Mouse (Mus musculus): ENCODE results near the gene Nav2. TPM values are rescaled to one million over a fixed set of nuclear protein-coding genes. Genes with fewer than 3 reads are reported as not detected.

The Nav2 gene
- polyA plus RNA-seq, 1 experiment, result 28.3 TPM

GRCm38 (mm10) chr7:49534208-49534607 lies 625.7 kb downstream of the Nav2 start:
- no peak for TF ChIP-seq POLR2A (IDR thresholded peaks at IDR 0.05; ENCODE audit: borderline replicate concordance, extremely low read depth, insufficient read depth, insufficient read length, poor library complexity, severe bottlenecking)
- no peak for TF ChIP-seq CTCF (IDR thresholded peaks at IDR 0.05; ENCODE audit: borderline replicate concordance, extremely low read depth, insufficient read depth, insufficient read length)

GRCm38 (mm10) chr7:49538360-49538759 lies 629.8 kb downstream of the Nav2 start:
- DNase-seq (ENCODE audit: low read depth), result no peak
- TF ChIP-seq CTCF (IDR thresholded peaks at IDR 0.05; ENCODE audit: borderline replicate concordance, extremely low read depth, insufficient read depth, insufficient read length) (no peak), POLR2A (IDR thresholded peaks at IDR 0.05; ENCODE audit: borderline replicate concordance, extremely low read depth, insufficient read depth, insufficient read length, poor library complexity, severe bottlenecking) (no peak)

More at GRCm38 (mm10) chr7:49534208-49534607, 625.7 kb downstream of the Nav2 start:
- no peak for DNase-seq (ENCODE audit: low read depth)

DNA sequence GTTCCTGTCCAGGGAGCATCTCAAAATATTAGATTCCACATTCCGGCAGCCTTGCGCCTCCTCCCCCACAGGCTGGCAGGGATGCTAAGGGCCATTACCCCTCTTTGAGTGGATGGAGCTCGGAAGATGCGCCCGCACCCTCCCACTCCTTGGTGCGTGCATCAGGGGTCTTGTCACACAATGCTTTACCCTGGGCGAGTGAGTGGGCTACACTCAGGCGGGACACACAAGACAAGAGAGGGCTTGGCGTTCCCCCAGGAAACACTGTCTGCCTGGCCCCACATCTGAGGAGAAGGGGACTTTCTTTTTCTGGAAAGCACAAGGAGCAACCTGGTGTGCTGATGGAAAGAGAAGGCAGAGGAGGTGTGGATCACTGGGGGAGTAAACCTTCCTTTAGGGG lies 631.7 kb downstream of the Nav2 start:
- DNase-seq (ENCODE audit: low read depth), result no peak
- TF ChIP-seq CTCF (IDR thresholded peaks at IDR 0.05; ENCODE audit: borderline replicate concordance, extremely low read depth, insufficient read depth, insufficient read length) (no peak), POLR2A (IDR thresholded peaks at IDR 0.05; ENCODE audit: borderline replicate concordance, extremely low read depth, insufficient read depth, insufficient read length, poor library complexity, severe bottlenecking) (no peak)

- TF ChIP-seq POLR2A (IDR thresholded peaks at IDR 0.05; ENCODE audit: borderline replicate concordance, extremely low read depth, insufficient read depth, insufficient read length, poor library complexity, severe bottlenecking) (no peak), CTCF (IDR thresholded peaks at IDR 0.05; ENCODE audit: borderline replicate concordance, extremely low read depth, insufficient read depth, insufficient read length) (no peak)
- DNase-seq (ENCODE audit: low read depth), result no peak
These were observed 633.6 kb downstream of the Nav2 start for GRCm38 (mm10) chr7:49542135-49542534.

GRCm38 (mm10) chr7:49544775-49545705 lies 636.5 kb downstream of the Nav2 start:
- TF ChIP-seq CTCF (IDR thresholded peaks at IDR 0.05; ENCODE audit: borderline replicate concordance, extremely low read depth, insufficient read depth, insufficient read length), result no peak
- TF ChIP-seq POLR2A (IDR thresholded peaks at IDR 0.05; ENCODE audit: borderline replicate concordance, extremely low read depth, insufficient read depth, insufficient read length, poor library complexity, severe bottlenecking), result no peak
- peak; percentile 64 for DNase-seq (ENCODE audit: low read depth)

- TF ChIP-seq CTCF (IDR thresholded peaks at IDR 0.05; ENCODE audit: borderline replicate concordance, extremely low read depth, insufficient read depth, insufficient read length), result no peak
- no peak for TF ChIP-seq POLR2A (IDR thresholded peaks at IDR 0.05; ENCODE audit: borderline replicate concordance, extremely low read depth, insufficient read depth, insufficient read length, poor library complexity, severe bottlenecking)
- no peak for DNase-seq (ENCODE audit: low read depth)
These were observed 637.2 kb downstream of the Nav2 start for GRCm38 (mm10) chr7:49545706-49546097.

DNA sequence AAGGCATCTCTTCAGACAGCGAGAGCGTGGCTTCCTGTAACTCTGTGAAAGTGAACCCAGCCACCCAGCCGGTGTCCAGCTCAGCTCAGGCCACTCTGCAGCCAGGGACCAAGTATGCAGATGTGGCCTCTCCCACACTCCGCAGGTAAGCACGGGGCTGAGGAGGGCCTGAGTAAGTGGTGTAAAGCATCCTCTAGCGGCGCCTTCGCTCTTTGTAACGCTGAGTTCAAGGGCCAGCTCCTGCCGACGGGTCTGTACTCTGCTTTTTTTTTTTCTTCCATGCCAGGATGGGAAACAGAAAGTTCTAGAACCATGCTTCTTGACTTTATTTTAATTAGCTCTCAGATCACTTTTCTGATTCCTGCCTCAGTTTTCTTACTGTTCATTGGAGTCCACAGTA lies 639.9 kb downstream of the Nav2 start:
- no peak for DNase-seq (ENCODE audit: low read depth)
- no peak for TF ChIP-seq CTCF (IDR thresholded peaks at IDR 0.05; ENCODE audit: borderline replicate concordance, extremely low read depth, insufficient read depth, insufficient read length)
- TF ChIP-seq POLR2A (IDR thresholded peaks at IDR 0.05; ENCODE audit: borderline replicate concordance, extremely low read depth, insufficient read depth, insufficient read length, poor library complexity, severe bottlenecking), result no peak

GRCm38 (mm10) chr7:49553236-49553981 lies 644.9 kb downstream of the Nav2 start:
- DNase-seq (ENCODE audit: low read depth), result no peak
- no peak for TF ChIP-seq POLR2A (IDR thresholded peaks at IDR 0.05; ENCODE audit: borderline replicate concordance, extremely low read depth, insufficient read depth, insufficient read length, poor library complexity, severe bottlenecking)
- TF ChIP-seq CTCF (IDR thresholded peaks at IDR 0.05; ENCODE audit: borderline replicate concordance, extremely low read depth, insufficient read depth, insufficient read length), result no peak

DNA sequence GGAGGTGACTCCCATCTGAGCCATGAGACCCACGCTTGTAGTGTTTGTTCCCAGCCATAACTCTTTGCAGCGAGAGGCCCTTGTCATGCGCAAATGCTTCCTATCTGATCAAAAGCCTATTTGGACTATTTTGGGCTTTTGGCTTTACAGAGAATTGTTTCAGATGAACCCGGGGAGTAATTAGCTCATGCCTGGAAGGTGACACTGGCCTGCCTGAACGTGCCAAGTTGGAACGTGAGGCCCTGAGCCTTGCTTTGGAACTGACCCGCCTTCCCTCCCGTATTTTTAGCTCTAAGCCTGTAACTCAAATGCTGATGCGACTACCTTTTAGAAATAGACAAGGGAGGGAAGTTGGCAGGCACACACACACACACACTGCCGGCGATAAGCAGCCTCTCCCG lies 649.7 kb downstream of the Nav2 start:
- TF ChIP-seq CTCF (IDR thresholded peaks at IDR 0.05; ENCODE audit: borderline replicate concordance, extremely low read depth, insufficient read depth, insufficient read length) (no peak), POLR2A (IDR thresholded peaks at IDR 0.05; ENCODE audit: borderline replicate concordance, extremely low read depth, insufficient read depth, insufficient read length, poor library complexity, severe bottlenecking) (no peak)
- peak; percentile 45 for DNase-seq (ENCODE audit: low read depth)

DNA sequence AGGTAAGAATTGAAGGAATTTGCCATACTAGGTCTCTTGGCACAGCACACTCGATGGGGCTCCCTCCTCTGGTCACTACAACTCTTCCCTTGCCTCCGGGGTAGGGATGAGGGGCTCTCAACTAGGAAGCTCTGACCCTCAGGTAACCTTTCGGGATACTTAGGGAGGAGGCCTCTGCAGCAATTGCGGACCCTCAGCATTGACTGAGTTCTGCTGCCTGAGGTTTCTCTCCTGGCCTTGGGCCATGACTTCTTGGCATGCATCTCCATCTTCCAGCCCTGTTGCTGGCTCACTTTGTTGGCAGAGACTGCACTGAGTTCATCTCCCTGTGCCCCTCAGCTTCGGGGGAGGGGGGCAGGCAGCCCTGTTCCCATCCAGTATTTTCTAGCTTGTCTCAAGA lies 650.4 kb downstream of the Nav2 start:
- peak; percentile 60 for DNase-seq (ENCODE audit: low read depth)

GRCm38 (mm10) chr7:49560012-49560411 lies 651.5 kb downstream of the Nav2 start:
- DNase-seq (ENCODE audit: low read depth), result no peak

More for the DNA sequence above, 650.4 kb downstream of the Nav2 start:
- TF ChIP-seq POLR2A (IDR thresholded peaks at IDR 0.05; ENCODE audit: borderline replicate concordance, extremely low read depth, insufficient read depth, insufficient read length, poor library complexity, severe bottlenecking) (no peak), CTCF (IDR thresholded peaks at IDR 0.05; ENCODE audit: borderline replicate concordance, extremely low read depth, insufficient read depth, insufficient read length) (no peak)

More at GRCm38 (mm10) chr7:49560012-49560411, 651.5 kb downstream of the Nav2 start:
- no peak for TF ChIP-seq CTCF (IDR thresholded peaks at IDR 0.05; ENCODE audit: borderline replicate concordance, extremely low read depth, insufficient read depth, insufficient read length)
- TF ChIP-seq POLR2A (IDR thresholded peaks at IDR 0.05; ENCODE audit: borderline replicate concordance, extremely low read depth, insufficient read depth, insufficient read length, poor library complexity, severe bottlenecking), result no peak
